Mouse (Mus musculus) bone marrow macrophage, adult 2 months (primary cell): ENCODE data around the gene Srsf4. TPM values are rescaled to one million over a fixed set of nuclear protein-coding genes. Genes with fewer than 3 reads are reported as not detected.

ENCODE experiments used
- H3K27ac ChIP-seq: 2 replicates; pipeline ENCODE4 v1.5.1; 2012; ENCODE audit warnings: low read depth, low read length; ENCODE audit not compliant: insufficient read depth
- H3K4me1 ChIP-seq: 2 replicates; pipeline ENCODE4 v1.6.1; 2012; ENCODE audit warnings: low read length; ENCODE audit not compliant: control insufficient read depth, insufficient read depth
- H3K4me3 ChIP-seq: 2 replicates; pipeline ENCODE4 v1.5.1; 2012; ENCODE audit warnings: mild to moderate bottlenecking, low read length, moderate library complexity; ENCODE audit not compliant: insufficient read depth
- CTCF ChIP-seq: IDR thresholded peaks from 2 replicates; pipeline ENCODE4 v1.5.1; 2012; ENCODE audit warnings: low read depth, mild to moderate bottlenecking, low read length, moderate library complexity
- POLR2A ChIP-seq: IDR thresholded peaks from 2 replicates; pipeline ENCODE4 v1.6.1; 2012; ENCODE audit warnings: mild to moderate bottlenecking, low read depth, low read length, borderline replicate concordance
- polyA plus RNA-seq: library from polyadenylated mRNA; stranded (reverse); fragments of >200 nt; gene quantifications from 2 replicates; pipeline ENCODE4 v1.2.4, GENCODE M21; 2012; ENCODE audit not compliant: missing spikeins, insufficient read depth, insufficient read length

Srsf4 gene
- polyA plus RNA-seq, 1 experiment, result 56.0 TPM

- peaks cover 12% of the 10 kb centered on the region for H3K4me1 ChIP-seq
- no peak overlapping the region for H3K4me3 ChIP-seq
- TF ChIP-seq POLR2A (no peak), CTCF (no peak)
- H3K27ac ChIP-seq, result no peak overlapping the region
These were observed 40.1 kb downstream of the Srsf4 start for GRCm38 (mm10) chr4:131913526-131913925.

DNA sequence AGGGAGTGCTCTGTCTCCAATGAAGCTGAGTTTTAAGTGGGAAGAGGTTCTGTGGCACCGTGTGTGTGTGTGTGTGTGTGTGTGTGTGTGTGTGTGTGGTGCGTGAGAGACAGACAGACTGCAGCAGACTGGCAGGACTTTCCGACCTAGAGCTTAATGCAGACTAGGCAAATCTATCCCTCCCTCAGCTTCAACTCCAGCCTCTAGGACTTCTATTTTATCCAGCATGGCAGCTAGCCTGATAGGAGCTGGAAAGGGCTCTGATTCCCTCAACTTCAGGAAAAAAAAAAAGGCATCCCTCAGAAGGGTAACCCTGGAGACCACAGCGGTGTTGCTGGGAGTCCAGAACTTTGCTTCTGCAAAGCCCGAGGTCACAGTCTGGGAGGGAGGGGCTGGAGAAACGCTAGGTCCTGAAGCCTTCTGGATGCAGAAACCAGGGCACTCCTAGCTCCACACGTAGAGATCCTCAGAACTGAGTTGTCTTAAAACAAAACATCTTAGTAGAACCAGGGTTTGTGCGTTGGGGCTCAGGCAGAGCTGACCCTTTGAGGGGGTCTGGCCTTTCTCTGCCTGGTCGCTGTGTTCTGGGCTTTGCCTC, 40.7 kb downstream of the Srsf4 start:
- Histone ChIP-seq H3K4me1 (peaks cover 12% of the 10 kb centered on the region), H3K4me3 (no peak overlapping the region), H3K27ac (no peak overlapping the region)
- TF ChIP-seq CTCF, result no peak
- TF ChIP-seq POLR2A, result no peak

DNA sequence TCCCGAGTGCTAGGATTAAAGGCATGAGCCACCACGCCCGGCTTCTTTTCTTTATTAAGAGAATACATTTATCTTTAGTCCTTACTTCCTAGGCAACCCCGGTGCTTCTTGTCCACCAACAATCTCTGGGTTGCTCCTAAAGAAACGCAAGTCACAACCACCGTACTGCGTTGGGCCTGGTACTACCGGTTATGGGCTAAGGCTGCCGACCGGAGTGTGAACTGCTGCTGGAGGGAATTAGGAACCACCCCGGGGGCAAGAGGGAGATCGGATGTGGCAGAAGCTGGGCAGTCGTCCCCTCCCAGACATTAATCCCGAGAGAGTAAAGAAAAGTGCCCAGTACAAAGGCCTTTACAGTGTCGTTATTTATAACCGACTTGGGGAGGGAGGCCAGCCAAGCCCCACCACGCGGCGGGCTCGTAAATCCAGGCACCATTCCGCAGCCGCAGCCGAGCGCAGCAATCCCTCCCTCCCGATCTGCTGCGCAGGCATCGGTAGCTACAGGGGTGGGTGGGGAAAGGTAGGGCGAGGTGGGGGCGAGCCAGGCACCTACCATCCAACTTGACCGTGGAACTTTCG, 41.6 kb downstream of the Srsf4 start:
- Histone ChIP-seq H3K27ac (no peak overlapping the region), H3K4me1 (peaks cover 7% of the 10 kb centered on the region), H3K4me3 (peak overlapping the region; percentile 8)
- no peak for TF ChIP-seq POLR2A
- no peak for TF ChIP-seq CTCF

GRCm38 (mm10) chr4:131915821-131916328, 42.5 kb downstream of the Srsf4 start:
- Histone ChIP-seq H3K4me3 (no peak overlapping the region), H3K4me1 (peaks cover 3% of the 10 kb centered on the region; the same call in 1 of the 2 replicates), H3K27ac (no peak overlapping the region)
- TF ChIP-seq POLR2A (no peak), CTCF (no peak)

- Histone ChIP-seq H3K27ac (no peak overlapping the region), H3K4me1 (no peaks in the 10 kb centered on the region), H3K4me3 (no peak overlapping the region)
- TF ChIP-seq POLR2A, result 0 out of 2 replicates have a peak, but pooled peaks have one; percentile 15
- peak; percentile 96 for TF ChIP-seq CTCF
These were observed 43.0 kb downstream of the Srsf4 start for GRCm38 (mm10) chr4:131916425-131916824.

DNA sequence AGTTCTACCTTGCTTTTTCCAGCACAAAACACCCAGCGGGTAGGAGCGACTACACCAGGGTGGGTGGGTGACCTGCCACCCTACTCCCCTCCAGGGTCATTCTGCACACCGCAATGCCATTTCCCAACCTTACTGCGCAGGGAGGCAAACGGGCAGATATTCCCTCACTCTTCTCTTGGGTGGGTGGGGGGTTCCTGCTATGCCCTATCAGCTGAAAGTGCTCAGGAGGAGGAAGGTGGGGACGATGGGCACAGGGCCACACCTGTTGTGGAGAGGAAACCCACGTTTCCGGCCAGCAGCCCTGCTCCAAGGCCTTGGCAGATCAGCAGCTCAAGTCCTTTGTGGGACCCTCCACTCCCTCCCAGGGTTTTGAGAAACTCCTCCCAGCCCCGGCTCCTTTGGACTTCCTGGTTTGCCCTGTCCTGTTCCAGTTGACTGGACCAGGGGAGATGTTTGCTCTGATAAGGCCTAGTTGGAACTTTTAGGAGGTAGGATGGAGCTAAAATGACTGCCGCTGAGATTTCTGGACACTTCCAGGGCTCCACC, 43.7 kb downstream of the Srsf4 start:
- Histone ChIP-seq H3K4me3 (no peak overlapping the region), H3K4me1 (peaks cover under 1% of the 10 kb centered on the region), H3K27ac (no peak overlapping the region)
- no peak for TF ChIP-seq POLR2A
- no peak for TF ChIP-seq CTCF

- Histone ChIP-seq H3K4me3 (no peak overlapping the region), H3K4me1 (peaks cover 5% of the 10 kb centered on the region), H3K27ac (no peak overlapping the region)
- TF ChIP-seq CTCF (no peak), POLR2A (no peak)
These were observed 44.7 kb downstream of the Srsf4 start for GRCm38 (mm10) chr4:131918026-131918533.

- no peak overlapping the region for H3K27ac ChIP-seq
- TF ChIP-seq CTCF (no peak), POLR2A (no peak)
- H3K4me3 ChIP-seq, result no peak overlapping the region
- H3K4me1 ChIP-seq, result peaks cover 5% of the 10 kb centered on the region
These were observed 45.5 kb downstream of the Srsf4 start for GRCm38 (mm10) chr4:131918711-131919500.

GRCm38 (mm10) chr4:131919506-131920140, 46.2 kb downstream of the Srsf4 start:
- Histone ChIP-seq H3K4me3 (no peak overlapping the region), H3K27ac (no peak overlapping the region), H3K4me1 (peaks cover 5% of the 10 kb centered on the region)
- no peak for TF ChIP-seq CTCF
- TF ChIP-seq POLR2A, result no peak
